Mouse (Mus musculus) NIH3T3 (cell line): ENCODE measurements around the gene Scimp.
A peak's percentile ranks its signal among the peaks of the same experiment; 100 is the strongest.

Experiments used
- DNase-seq: peaks from one replicate; pipeline ENCODE4 v3.0.0-alpha.2; 2012; ENCODE audit warnings: low read depth

The Scimp gene

DNA sequence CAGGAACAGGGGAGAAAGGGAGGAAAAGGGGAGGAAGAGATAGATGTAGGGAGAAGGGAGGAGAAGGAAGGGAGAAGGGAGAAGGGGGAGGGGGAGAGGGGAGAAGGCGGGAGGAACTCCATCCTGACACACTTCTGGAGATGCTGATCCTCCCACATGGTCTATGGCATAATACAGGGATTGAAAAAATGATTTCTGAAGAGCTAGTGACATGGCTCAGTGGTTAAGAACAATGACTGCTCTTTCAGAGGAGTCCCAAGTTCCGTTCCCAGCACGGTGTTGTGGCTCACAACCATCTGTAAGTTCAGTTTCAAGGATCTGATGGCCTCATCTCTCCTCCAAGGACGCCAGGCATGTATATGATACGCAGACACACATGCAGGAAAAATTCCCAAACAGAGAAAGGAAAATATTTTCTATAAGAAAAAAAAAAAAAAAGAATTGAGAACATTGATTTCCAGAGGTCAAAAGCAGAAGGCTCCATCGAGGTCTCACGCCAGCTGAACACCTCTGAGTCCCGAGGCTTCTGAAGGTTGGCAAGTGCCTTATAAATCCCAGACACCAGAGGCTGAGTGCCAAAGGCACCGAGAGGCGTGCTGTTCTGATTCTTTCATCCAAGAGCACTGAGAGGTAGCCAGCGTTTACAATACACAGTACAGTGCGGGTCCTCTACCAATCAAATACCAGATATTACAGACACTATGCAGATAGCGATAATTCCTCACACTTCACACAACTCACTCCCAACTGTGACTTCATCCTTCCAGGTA is 730 bp downstream of the Scimp start:
- DNase-seq: no peak

DNA sequence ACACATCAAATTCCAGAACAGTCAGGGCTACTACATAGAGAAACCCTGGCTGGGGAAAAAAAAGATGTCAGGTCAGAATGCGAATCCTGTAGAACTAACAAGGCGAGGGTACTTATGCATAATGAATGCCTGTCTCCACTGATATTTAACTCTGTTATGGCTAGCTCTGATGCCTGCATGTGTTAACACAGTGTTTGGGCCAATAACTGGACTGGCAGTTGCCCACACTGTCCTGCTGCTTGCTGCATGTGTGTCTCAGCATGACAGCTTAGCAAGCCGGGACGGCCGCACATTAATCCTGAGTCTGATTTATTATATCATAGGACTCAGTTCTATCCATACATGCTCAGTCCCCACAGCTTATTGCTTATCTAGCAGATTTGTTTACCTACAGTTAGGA is 1.3 kb downstream of the Scimp start:
- DNase-seq: no peak

DNA sequence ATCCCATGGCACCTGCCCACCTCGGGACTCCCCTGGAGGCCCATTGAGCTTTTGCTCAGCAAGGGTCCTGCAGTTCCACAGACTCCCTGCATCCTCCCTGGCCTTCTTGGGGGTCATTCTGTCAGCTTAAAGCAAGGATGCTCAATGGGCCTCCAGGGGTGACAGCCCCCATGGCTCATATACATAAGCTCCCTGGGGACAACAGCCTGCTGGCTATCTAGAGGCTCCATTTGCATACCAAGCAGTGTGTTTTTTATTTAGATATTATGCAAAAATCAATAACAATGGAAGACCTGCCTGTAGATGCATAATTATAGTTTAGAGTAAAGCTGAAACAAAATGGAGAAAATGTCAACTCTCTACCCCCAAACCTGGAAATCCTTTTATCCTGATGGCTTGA is 3.4 kb downstream of the Scimp start:
- no peak for DNase-seq

DNA sequence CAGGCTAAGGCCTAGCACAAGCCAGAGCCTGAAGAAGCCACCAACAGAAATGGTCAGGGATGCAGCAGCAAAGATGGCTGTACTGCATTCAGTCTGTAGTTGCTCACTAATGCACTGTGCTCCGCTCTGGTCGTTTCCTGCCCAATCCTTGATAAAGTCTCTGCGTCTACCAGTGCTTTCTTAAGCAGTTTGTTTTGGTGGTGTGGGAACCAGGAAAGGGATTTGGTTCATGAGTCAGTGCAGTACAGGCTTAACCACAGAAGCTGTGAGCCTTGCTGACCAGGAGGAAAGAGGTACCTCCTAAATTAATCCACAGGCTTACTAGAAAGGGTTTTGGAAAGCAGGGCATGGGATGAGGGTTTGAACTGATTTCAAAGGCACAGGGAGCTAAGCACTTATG is 4.3 kb downstream of the Scimp start:
- no peak for DNase-seq

DNA sequence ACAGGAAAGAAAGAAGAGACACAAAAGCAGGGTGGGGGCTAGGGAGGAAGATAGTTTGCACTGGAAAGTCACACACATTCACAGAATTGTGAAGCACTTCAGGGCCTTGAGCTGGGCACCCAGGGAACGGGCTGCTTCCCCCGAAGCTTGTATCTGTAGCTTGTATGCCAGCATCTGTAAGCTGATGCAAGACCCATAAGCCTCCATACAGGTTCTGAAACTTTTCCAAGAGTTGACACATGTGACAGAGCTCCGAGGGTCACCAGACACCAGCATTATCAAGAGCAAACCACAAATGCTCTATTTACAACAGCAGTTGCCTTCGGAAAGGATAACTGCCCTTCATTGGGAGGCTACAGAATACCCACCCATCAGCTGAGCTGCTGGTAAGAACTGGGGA is 4.8 kb downstream of the Scimp start:
- DNase-seq: no peak

DNA sequence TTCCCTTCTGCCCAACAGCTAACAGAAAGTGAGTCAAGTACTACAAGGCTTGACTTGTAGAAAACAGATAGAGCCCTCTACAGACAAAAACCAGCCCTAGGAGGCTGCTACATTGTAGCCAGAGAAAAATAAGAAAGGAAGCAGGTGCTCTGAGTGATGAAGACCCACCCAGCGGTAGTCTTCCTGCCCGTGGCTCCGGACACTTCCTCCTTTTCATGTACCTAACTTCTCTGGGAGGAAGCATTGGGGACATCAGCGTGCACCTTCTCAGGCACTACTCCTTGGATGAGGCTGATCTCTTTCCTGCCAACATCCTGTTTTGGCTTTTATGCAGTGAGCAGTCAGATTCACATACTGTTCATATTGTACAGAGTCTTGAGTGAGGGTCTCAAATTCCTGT is 5.7 kb downstream of the Scimp start:
- DNase-seq: no peak

DNA sequence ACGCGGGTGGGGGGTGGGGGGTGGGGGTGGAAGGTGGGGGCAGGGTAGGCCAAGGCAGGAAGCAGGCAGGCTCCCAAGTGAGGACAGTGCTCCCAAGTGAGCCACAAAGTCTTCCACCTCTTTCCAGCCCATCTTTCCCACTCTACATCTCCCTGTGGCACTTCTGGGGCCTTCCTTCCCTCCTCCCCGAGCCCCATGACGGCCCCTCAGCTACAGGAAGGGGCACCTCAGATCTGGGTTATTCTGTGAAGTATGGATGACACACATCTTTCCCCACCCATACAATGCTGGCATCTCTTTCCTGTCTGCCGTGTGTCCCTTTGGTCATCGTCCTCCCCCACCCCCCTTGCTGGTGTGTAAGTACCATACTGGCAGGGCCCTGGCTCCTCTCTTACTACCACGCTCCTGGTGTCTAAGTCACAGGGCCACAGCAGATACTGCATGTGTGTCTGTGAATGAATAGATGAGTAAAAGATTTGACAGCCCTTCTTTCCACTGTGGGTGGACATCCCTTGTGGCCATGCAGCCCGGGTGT is 6.7 kb downstream of the Scimp start:
- DNase-seq: no peak

DNA sequence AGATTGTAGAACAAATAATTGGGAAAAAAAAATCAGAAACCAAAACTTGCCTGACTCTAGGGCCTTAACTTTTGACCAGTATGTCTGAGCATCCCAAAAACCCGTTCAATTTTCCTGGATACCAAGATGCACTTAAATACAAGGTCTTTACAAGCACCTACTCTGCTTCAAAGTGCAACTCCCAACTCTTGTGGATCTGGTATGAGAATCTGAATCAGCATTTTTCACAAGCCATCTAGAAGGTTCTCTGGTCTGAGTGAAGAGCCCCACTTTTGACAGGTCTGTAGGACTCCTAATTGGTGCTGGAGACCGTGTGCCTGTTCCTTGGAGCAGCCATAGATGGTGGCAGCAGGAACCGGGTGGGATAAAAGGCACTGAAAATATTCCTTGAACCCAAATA is 8.0 kb downstream of the Scimp start:
- no peak for DNase-seq

DNA sequence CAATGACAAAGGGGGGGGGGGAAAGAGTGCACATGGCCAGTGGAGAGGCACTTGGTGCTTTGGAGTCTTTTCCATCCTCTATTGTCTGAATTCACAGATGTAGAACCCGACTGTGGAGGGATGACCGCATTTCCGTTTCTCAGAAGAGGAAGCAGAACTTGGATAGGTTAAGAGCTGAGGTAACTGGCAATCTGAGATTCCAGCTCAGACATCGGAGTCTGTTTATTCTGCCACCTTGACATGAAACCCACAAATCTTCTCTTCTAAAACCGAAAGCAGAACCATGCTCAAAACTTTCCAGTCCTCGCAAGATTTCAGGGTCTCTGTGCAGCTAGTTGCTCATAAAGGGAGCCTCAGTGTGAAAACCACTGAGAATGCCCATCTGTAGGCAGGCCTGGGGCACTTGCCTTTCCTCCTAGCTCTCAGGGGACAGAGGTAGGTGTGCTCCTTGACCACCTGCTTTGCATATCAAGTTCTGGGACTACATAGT is 8.6 kb downstream of the Scimp start:
- no peak for DNase-seq

DNA sequence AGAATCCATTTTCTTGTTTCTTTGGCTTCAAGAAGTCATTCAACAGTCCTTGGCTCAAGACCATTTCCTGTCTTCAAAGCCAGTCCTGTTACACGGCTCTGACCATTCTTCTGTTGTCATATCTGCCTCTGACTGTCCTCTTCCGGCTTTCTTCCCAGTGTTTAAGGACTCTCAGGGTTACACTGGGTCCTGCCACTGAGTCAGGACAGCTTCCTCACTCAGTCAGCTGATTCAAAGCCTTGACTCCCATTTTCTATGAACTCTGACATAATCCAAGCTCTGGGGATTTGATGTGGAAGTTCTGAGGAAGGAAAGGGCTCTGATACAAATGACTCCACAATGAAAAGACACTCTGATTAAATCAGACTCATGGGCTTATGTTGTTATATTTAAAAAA is 9.5 kb downstream of the Scimp start:
- DNase-seq: no peak

DNA sequence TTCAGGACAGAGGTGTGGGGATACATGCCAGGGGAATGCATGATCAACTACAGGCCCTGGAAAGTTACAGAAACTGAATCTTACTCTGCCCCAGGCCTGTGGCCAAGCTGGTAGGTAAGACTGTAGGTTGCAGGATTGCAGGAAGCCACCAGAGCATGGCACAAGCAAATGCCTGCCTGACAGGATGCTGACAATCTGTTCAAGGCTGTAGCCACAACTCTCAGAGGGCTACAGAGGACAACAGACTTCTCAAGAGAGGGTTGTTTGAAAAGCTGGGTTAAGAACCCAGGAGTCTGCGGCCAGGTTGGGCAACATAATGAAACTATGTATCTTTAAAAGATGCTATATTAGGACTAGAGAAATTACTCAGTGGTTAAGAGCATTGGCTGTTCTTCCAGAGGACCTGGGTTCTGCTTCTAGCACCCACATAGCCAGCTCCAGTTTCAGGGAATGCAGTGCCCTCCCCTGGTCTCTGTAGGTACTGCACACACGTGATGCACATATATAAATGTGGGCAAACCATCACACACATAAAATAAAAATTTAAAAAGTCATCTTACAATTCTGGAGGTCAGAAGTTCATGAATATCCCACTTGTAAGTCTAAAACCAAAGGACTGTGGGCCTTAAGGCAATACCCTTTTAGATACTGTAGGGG is 10.1 kb downstream of the Scimp start:
- no peak for DNase-seq

DNA sequence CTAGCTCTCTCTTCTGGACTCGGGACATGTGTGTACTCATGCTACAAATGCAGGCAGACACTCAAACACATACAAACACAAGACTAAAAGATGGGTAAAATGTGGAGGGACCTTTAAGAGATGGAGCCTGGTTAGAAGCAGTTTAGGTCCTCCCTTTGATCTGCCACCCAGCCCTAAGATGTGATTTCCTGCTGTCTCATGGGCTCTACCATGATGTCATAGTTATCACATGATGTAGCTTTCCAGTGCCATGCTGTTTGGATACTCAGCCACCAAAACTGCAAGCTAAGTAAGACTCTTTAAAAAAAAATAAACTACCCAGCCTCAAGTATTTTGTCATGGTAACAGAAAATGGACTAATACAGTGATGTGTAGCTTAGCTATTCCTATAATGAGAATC is 20.0 kb downstream of the Scimp start:
- peak; percentile 14 for DNase-seq

DNA sequence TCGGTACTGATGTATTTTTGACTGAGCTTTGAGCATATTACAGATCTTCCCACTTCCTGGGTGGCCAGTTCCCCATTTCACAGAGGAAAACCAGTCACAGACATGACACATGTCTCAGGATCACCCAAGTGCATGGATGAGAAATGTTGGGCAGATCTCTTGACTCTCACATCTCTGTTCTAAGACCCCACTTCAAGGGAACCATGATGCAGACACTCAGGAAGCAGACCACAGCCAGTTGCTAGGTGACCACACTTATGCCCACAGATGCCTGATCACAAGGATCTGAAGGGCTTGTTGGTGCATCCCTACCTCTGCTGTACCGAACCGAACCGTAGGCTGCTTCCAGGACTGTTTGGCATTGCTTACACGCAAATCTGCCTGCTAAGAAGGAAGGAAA is 20.7 kb downstream of the Scimp start:
- no peak for DNase-seq

DNA sequence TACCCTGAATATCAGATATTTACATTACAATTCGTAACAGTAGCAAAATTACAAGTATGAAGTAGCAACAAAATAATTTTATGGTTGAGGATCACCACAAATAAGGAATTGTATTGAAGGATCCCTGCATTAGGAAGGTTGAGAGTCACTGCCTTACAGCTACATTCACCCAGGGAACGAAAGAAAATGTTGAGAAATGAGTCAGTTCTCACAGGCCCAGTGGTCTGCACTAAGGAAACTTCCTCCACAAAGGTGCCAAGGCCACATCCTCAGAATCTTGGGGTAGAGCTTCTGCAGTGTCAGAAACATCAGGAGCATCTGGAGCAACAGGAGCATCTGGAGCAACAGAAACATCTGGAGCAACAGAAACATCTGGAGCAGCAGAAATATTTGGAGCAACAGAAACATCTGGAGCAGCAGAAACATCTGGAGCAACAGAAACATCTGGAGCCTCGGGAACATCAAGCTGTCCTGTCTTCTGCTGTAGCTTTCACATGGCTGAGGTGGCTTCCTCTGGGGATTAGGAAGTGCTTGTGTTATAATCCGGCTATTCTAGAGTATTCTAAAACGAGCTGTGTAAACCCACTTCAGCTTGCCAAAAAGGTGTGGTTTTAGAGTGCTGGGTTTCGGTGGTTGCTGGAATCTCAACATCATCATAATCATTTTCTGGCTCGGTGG is 21.4 kb downstream of the Scimp start:
- DNase-seq: peak; percentile 16

DNA sequence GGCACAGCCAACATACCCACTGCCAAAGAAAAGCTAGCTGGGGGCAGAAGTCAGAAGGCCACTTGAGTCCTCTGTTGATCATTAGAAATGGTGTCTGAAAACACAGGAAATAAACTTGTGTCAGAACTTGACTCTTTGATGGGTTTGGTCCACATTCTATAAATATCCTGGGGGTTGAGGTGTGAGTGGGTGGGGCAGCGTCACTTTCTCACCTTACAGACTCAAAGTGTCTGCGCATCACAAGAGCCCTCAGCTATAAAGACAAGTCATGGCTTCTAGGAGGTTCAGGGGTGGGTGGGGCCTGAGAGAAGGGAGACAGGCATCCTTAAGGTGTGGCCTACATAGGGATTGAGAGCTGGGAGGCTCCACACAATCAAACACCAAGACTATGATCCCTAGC is 22.0 kb downstream of the Scimp start:
- DNase-seq: no peak

DNA sequence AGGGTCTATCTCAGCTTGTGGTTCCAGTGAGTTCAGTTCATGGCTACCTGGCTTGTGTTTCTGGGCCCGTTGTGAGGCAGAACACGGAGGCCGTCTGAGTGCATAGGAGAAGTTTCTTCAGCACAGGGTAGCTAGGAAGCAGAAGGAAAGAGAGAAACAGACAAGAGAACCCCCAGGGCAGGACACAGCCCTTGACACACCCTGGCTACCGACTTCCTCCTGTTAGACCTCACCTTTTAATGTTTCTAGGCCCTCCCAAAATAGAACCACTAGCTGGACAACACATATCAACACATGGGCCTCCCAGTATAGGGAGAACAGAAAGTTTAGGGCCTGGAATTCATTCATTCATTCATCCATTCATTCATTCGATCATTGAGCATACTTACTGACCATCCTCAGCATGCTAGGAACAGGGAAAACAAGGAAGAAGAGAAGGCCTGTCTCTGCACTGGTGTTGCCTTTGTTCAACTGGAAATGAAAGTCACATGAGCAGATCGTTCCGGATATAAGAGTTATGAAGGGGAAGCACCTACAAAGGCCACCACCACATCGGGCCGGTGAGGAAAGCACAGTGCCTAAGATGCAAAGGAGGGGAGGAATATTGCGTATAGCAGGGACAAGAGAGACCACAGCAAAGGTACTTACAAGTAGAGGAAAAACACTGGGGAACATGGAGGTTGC is 23.3 kb downstream of the Scimp start:
- DNase-seq: no peak

DNA sequence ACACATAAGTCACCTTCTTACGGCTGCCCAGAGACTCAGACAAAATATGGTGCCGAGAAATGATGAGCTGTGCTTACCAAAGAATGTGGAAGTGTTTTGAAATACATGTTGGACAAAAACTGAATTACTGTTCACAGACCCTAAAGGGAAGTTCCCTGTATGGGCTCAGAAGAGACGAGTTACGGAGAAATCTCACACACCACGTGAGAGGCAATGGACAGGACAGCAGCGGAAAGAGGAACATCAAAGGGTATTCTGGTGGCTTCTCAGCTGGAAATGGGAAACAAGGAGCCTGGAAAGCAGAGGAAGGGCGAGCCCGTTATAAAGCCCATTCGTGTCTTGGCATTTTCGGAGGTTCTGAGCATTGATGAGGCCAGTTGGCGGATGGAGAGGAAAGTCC is 25.3 kb downstream of the Scimp start:
- DNase-seq: no peak

DNA sequence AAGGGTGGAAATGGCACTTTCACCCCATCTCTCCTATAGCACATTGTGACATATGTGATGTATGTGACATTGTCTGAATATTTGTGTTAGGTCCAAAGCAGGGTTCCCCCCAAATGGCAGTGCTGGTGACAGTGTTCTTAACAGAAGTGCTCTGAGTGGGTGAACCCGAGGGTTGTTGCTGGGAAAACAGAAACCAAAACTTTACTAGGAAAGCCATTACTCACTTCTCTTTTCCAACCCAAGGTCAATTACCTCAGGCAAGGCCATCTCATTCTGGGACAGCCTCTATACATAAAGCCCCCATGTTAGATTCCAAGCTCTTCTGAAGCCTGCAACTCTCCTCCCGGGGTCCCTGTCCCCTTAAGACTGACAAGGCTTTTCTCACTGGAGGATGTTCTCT is 26.5 kb downstream of the Scimp start:
- DNase-seq: no peak

DNA sequence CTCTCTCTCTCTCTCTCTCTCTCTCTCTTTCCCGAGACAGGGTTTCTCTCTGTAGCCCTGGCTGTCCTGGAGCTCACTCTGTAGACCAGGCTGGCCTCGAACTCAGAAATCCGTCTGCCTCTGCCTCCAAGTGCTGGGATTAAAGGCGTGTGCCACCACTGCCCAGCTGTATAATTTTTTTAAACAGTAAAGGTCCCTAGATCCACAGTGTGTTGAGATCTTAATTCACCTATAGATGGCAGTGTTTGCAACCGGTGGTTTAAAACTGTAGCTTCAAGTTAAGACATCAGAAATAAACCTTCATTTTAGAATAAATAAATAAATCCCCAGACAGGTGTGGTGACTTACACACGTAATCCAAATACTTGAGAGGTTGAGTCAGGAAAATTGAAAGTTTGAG is 34.3 kb downstream of the Scimp start:
- DNase-seq: peak; percentile 79

DNA sequence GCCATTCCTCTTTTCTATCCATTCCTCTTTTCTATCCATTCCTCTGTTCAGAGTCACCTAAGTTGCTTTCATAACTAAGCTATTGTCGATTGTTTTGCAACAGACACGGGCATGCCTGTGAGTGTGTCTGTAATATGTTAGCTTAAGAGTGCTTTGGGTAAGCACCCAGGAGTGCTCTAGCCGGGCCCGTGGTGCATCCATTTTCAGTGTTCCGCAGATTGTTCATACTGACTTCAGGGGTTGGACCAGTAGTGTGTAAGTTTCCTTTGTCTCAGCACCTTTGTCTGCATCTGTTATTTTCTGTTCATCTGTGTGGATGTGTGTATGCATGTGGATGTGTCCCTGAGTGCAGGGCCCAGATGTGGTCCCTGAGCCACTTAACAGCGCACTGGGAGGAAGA is 34.8 kb downstream of the Scimp start:
- DNase-seq: no peak

DNA sequence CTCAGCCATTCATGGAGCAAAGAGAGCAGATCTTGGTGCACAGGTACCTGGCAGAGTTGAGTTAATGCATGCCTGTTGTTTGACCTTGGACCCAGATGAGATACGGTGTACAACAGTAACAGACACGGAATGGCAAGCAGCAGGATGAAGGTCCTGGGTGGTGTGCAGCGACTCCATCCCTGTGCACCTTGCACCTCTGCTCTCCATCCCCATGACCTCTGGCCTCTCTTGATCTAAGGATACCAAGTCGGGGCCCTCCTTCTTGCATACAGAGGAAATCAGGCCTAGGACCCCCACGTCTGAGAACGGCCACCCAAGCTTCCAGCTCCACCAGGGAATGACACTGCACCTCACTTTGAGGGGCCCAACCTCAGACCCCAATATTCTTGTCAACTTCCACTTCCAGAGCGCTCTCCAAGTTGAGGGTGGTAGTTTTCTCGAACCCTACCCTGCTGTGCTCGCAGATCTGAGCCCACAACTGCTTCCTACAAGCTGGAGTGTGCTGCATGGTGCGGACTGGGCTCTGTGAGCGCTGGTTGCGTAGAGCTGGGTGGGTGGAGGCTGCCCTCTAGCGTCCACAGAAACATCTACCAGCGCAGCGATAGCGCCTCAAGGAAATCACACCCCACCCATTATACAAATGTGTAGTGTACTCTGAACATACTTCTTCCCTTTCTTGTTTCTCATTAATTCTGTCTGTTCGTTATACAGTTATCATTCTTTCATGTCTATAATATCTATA is 35.4 kb downstream of the Scimp start:
- peak; percentile 82 for DNase-seq

DNA sequence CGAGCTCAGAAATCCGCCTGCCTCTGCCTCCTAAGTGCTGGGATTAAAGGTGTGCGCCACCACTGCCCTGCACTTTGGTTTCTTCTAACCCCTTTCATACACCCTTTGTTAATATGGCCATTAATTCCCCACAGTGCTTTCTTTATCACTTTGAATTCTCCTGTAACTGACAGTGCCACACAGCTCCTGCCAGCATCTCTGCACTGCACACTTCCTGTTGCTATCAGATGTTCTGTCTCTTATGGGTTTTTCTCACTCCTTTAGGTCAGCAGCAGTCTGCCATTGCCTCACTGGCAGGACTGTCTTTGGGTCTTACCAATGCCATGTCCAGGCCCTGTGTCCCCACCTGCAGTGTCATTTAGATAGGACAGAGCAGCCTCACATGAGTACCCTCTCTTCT is 41.6 kb downstream of the Scimp start:
- no peak for DNase-seq
